Mouse (Mus musculus): ENCODE measurements around the gene Slc22a23. TPM values are rescaled to one million over a fixed set of nuclear protein-coding genes. Genes with fewer than 3 reads are reported as not detected.
A peak's percentile ranks its signal among the peaks of the same experiment; 100 is the strongest.

The Slc22a23 gene
- total RNA-seq, 2 experiments from 2014 or later, result 7.1 to 7.3 TPM

DNA sequence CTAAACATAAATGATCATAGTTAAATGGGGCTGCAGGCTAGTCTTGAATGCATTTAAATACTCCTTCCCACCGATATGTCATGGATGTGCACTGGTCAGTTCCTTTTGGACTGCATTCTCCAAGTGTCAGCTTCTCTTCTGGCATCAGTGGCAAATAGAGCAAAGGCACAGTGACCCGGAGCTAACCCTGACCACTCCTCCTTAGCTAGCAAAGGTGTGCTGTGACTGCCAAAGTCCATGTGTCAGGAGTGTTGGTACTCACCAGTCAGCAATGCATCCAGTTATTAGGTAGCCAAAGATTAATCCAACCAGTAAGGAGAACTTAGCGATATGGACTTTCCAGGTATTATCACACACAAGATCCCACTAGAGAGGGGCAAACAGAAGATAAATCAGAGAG is 40.1 kb downstream of the Slc22a23 start:
- intact Hi-C loops (cut with DNase I), result no loop called here
- DNase-seq, result no peak

DNA sequence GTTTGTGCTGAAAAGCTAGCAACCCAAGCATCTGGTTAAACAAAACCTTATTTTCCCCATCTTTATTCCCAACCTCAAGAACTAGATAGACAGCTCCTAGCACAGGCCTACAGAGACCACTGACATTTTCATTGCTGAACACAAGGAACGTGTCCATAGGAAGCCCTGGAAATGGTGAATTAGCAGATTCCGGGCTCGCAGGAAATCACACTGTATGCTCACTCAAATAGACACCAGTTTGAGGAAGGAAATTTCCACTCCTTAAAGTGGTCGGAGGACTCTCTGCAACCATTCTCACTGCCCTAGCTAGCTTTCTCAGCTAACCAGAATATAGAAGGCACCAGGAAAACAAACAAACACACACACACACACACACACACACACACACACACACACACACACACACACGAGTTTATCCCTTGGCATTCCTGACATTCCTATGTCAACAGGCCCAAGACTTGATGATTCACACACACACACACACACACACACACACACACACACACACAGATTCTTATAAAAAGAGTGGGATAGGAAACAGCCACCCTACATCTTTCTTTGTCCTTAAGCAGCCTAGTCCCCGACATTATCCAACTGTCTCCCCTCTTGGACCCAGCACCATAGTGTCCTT is 41.5 kb downstream of the Slc22a23 start:
- intact Hi-C loops (cut with DNase I), result no loop called here
- no peak for DNase-seq

DNA sequence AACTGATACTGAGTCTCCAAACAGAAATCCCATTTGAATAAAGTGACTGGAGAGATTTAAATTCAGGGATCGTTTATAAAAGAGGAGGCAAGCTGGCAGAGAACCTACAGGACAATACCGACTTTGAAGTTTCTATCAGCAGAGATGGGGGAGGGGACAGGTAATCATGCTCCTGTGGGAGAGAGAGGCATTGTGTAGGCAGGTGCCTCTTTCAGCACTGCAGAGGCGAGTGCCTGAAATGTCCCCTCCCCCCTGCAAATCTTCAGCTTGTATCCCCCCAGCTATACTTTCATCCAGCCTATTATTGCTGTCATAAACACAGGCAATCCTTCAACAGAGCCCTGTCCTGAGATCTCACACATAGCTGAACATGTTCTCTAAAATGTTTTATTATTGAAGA is 43.4 kb downstream of the Slc22a23 start:
- DNase-seq, result no peak
- intact Hi-C loops (cut with DNase I), result no loop called here

DNA sequence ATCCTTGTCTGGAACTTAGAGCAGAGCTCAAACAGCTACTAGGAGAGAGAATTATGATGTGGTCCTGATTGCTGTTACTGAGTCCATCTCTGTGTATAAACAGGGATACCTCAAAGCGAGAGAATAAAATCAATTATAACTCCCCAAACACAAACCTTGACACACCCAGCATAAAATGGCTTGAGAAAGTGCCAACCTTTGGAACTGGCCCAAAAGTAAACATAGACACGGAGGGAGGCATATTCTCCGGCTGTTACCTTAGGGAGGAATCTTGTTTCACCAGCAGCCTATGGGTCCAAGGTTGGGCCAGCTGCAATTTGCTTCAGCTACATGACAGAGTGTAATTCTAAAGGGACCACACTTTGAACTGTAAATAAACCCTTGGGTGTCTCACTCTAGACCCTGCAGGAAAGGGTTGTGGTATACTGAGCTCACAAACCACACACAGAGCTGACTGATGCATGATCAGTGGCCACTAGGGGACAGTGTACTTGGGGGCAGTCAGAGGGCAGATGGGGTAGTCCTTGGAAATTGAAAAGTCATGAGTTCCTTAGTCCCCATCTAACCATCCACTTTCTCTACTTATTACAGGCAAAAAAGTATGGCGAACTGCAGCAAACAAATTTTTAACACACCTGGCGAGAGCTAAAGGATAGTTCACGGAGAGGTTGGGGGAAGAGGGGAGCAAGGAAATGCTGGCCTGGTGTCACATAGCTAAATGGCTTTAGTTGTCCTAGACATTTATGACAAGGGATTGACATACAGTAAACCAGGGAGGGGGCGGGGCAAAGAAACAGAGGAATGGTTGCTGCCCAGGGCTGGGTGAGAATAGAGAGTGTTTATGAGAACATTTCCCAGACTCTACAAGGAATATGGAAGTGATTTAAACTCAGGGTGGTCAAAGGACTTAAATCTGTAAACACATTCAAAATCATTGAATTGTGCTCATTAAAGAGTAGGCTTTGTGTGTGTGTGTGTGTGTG is 45.3 kb downstream of the Slc22a23 start:
- no peak for DNase-seq
- intact Hi-C loops (cut with DNase I), result no loop called here

DNA sequence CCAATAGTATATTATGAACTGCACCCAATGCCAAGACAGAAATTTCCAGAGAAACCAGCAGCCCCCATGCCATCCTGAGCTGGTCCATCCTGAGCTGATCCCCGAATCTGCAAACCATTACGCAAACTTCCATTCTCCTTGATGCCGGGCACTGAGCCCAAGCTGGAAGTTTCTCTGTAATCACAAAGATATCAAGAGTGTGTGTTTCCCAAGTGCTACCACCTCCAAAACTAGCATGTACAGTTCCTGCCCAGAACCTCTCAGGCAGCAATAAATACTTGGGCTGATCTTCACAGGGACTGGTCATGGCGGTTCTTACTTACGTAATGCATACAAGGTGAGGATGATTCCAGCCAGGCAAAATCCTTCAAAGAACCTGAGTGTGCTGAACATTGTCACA is 46.3 kb downstream of the Slc22a23 start:
- intact Hi-C loops (cut with DNase I), result no loop called here

DNA sequence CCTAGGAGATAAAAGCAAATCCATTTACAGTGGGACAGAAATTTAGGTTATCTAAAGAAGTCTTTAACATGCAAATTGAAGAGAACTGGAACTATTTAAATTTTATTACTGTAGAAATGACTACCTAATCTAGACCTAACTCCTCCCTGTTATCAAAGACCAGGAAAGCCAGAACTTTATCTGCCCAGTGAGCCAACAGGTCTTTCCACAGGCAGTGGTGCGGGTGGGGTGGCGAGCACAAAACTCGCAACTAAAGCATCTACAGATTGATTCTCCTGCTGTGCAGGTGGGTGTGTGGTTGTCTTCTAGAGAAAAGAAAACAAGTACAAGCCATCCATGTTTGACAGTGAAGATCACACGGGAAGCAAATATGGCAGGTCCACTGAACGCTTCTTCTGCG is 46.9 kb downstream of the Slc22a23 start:
- intact Hi-C loops (cut with DNase I), result no loop called here
- no peak for DNase-seq

More for the DNA sequence above, 46.3 kb downstream of the Slc22a23 start:
- no peak for DNase-seq

DNA sequence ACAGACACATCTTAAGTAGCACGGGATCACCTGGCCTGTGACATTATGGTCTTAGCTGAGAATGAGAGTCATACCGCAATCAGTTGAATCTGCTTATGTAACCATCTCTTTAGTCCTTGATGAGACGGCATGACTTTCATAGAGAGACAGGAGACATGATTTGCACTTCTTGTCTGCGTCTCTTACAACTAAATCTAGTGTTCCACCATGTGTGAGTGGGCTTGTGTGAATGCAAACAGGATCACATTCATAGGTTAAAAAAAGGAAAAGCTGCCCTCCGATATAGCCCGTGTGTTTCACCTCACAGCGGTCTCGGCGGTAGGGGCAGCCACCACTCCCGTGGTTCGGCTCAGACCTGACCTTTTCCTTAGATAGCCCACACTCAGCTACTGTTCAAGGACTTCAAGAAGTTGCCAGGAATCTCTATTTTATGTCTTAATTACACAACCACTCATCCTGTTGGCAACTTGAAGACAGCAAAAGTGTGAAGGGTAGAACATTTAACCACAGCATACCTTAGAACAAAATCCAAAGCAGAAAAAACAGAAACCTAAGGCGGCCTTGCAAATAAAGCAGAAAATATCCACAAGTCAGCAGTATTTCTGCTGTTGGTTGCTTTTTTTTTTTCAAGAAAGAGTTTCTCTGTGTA is 49.1 kb downstream of the Slc22a23 start:
- intact Hi-C loops (cut with DNase I), result no loop called here

DNA sequence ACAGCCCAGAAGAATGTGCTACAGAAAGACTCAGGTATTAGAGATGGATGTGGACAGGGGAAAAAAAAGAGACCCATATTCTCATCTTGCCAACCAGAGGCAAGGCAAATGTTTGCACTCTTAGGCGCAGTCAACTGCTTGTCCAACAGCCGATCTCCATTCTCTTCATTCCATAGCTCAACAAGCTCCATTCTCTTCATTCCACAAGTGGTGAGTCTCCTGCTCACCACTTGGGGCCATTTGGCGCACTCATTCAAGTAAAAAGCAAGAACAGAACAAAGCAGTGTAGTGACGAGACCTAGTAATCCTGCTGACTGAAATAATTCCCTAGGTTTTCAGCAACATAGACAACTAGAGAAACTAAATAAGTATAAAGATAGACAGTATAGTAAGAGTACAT is 50.8 kb downstream of the Slc22a23 start:
- intact Hi-C loops (cut with DNase I), result no loop called here
- peak; percentile 11 to 38 for DNase-seq

More for the DNA sequence above, 49.1 kb downstream of the Slc22a23 start:
- no peak for DNase-seq

DNA sequence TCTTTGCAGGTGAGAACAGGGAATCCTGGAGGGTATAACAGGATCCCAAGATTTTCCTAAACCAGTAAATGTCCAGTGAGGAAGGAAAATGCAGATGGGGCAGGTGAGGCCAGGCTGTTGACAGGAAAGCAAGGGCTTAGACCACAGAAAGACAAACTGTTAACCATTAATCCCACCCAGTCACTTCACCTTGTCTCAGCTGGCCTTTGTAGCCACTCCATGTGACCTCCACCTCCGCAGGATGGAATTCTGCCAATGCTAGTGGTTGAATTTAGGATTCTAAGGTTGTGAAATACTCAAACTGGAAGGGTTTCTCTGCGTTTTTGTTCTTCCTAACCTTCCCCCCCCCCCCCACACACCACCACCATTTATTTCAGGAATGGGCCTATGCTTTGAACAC is 52.9 kb downstream of the Slc22a23 start:
- intact Hi-C loops (cut with DNase I), result no loop called here
- DNase-seq, result no peak

DNA sequence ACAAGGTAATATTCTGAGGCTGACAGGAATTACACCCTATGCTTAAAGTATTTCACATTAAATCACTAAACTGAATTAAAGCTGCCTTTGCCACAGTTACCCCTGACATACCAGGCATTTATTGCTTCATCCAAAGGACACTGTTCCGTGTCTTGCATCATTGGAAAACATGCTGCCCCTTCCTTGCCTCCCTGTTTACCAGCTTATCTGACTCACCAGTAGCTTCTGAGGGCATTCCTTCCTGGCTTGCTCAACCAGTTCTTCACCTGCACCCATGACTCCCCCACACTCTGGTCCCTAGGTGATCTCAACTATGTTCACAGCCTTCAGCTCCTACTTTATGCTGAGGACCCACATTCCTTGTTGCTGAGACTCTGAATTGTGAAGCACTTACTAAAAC is 54.6 kb downstream of the Slc22a23 start:
- no peak for DNase-seq
- intact Hi-C loops (cut with DNase I), result no loop called here

DNA sequence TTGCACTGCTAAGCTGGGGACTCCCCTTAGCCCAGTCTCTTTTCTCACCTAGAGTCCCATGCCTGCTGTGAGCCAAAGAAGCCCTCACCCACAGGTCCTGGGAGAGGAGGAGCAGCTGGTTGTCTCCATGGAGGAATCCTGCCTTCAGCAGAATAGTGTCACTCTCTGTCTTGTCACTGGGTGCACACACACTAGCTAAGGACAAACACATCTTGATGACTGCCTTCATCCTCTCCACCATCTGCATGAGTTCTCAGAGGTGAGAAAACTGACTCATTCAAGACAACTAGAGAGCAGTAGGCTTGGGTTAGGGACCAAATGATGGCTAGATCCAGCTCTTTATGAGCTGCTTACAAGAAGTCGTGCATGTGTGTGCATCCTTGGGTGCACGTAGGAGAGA is 55.4 kb downstream of the Slc22a23 start:
- DNase-seq, result no peak
- intact Hi-C loops (cut with DNase I), result no loop called here

DNA sequence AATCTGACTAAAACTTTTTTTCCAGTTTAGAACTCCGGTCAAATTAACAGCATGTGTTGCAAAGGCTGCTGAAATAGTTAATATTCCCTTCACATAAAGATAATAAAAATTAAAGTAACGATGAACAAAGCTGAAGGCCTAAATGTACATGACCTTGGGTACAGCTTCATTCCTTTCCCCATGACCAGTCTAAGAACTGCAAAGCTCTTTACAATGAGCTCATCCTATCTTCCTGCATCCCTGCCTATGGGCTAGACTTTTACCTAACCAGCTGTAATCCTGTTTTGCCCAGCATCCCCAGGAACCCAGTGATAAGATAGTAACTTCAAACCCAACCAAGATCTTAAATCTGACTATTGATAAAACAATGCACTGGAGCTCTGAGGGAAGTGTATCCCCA is 56.9 kb downstream of the Slc22a23 start:
- DNase-seq, result no peak
- intact Hi-C loops (cut with DNase I), result no loop called here

DNA sequence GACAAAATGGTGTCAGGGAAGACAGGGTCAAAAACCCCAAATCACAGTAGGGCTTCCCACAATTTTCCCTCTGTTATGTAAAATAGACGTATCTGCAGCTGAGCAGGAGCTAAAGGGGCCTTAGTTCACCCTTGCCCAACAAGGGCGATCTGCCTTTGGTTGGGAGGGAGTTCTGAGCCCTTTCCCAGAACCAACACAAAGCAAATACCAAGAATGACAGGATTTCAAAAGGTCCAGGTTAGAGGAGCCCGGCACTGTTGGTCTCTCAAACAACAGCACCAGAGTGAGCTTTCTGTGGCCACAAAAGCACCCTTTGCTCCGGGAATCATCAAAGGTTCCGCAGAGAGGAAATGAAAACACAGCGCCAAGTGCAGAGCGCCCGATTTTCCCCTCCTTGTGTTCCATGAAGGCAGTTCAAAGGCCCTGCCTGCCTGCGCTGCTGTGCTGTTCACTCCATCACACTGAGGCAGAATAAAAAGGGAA is 57.3 kb downstream of the Slc22a23 start:
- no peak for DNase-seq
- intact Hi-C loops (cut with DNase I), result no loop called here

DNA sequence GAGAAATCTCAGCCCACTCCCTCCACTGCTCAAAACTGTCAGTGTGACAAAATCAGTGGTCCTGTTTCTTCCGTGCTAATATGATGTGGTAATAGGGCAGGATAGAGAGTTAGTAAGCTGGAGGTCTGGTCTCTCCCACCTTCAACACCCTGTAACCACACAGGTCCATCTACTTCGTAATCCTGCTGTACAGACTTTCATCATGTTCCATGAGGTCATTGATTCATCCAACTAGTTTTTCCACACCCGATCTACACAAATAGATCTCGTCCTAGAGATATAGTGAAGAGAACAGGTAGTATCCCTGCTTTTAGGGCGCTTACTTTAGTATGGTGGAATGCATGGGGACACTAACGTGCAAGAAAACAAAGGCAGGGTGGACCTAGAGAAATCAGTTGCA is 63.6 kb downstream of the Slc22a23 start:
- intact Hi-C loops (cut with DNase I), result no loop called here
- DNase-seq, result no peak

DNA sequence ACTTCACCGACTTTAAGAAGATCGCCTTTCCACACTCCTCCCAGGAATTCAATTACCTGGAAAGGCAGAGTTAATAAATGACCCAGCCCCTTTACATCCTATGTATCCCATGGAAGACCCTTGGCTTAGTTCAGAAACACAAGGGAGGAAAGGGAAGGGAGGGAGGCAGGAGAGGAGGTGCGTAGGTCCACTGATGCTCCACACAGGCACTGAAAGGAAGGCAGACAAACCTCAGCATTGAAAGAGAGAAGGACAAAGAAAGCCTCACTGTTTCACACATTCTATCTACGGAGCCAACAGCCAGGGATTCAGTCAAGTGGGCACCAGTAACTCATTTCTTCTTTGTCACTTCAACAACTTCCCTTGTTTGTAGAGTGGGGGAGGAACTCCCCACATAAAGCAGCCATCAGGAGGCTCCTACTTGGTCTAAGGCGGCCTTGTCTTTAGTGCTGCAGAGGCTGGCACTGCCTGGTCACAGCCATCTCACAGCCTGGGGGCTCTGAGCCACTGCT is 66.2 kb downstream of the Slc22a23 start:
- no peak for DNase-seq
- intact Hi-C loops (cut with DNase I), result no loop called here

DNA sequence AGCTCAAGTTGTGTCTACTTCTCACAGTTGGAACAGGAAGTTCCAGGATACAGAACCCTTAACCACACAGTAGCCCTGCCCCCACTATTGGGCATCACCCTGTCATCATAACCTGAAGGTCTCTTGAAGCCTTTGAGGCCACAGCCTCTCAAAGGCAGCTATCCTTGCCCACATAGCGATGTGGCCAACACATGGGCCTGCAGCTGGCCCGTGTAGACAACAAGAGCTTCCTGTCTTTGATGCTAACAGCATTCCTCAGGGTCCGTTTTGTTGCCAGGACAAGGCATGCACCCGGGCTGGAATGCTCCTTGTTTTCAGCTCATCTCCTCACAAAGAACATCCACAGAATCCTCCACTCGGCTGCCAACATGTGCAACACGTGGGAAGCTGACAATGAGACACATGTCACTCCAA is 66.7 kb downstream of the Slc22a23 start:
- intact Hi-C loops (cut with DNase I), result no loop called here

DNA sequence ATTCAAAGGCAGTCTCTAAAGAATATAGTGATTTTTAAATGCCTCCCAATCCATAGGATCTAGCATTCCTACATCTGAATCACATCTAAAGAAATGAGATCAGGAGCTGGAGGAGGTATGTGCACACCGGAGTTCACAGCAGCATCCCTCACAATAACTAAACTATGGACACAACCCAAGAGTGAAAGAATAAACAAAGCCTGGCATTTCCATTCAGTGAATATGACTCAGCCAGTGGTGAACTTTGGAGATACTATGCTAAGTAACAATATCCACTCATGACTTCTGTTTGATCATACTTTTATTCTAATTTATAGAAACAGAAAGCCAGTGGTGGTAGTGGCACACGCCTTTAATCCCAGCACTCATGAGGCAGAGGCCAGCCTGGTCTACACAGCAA is 67.4 kb downstream of the Slc22a23 start:
- intact Hi-C loops (cut with DNase I), result no loop called here
- DNase-seq, result no peak

More for the DNA sequence above, 66.7 kb downstream of the Slc22a23 start:
- no peak for DNase-seq

DNA sequence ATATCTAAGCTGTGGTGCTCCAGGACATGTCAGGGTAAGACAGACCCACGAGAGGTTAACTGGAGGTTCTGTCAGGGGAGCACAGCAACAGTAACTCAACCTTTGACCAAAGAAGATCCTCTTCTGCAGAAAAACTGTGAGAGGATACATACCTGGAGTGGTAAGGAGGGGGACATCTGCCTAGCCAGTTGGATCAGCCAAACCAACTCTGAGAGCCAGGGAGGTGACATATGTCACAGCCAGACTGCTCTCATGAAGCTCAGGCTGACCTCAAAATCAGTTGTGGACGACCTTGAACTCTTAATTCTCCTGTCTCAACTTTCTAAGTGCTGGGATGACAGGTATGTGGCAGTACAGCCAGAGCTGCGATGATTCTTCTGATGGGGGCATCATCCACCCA is 68.0 kb downstream of the Slc22a23 start:
- intact Hi-C loops (cut with DNase I), result no loop called here

DNA sequence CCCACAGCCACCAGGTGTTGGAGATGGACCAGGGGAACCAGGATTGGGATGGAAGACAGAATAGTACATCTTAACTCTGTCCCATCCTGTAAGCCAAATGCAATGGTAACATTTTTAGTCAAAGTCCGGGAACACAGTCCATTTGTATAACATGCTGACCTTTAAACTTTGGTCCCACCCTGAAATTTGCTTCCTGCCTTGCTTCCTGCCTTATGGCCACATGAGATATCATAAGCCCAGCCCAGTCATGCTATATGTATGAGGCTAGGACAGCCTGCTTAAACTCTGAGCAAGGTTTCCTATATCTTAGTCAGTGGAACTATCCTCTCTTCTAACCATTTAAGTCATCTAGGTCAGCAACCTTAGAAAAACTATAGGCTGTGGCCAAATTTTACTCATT is 70.1 kb downstream of the Slc22a23 start:
- intact Hi-C loops (cut with DNase I), result no loop called here
- DNase-seq, result no peak

More for the DNA sequence above, 68.0 kb downstream of the Slc22a23 start:
- no peak for DNase-seq

DNA sequence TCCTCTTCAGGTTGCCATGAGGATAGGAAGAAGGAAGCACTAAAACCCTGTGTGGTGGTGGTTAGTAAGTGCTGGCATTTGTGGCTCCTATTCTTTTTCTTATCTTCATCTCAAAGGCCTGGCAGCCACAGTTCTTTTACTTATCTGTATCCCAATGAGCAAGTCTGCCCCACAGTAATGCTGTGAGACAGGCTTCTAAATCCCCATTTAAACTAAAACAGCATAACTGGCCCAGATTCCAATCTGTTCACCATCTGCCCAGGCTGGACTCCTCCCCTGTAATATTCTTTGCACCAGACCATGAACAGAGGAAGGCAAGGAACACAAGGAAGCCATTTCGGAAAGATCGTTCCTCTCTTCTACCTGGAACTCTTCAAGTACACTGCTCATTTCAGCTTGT is 70.6 kb downstream of the Slc22a23 start:
- no peak for DNase-seq
- intact Hi-C loops (cut with DNase I), result no loop called here

Data from heart, postnatal 10 days (tissue).